Mouse (Mus musculus) heart, postnatal 0 days (tissue): Measurements from ENCODE around the gene 4930539E08Rik.

ENCODE experiments used
- CTCF ChIP-seq: IDR thresholded peaks from 2 replicates; pipeline ENCODE4 v1.5.1; 2016; ENCODE audit warnings: antibody characterized with exemption, control low read depth, low read depth
- EP300 ChIP-seq: IDR thresholded peaks from 2 replicates; pipeline ENCODE4 v1.6.1; 2016; ENCODE audit warnings: antibody characterized with exemption, low read depth

DNA sequence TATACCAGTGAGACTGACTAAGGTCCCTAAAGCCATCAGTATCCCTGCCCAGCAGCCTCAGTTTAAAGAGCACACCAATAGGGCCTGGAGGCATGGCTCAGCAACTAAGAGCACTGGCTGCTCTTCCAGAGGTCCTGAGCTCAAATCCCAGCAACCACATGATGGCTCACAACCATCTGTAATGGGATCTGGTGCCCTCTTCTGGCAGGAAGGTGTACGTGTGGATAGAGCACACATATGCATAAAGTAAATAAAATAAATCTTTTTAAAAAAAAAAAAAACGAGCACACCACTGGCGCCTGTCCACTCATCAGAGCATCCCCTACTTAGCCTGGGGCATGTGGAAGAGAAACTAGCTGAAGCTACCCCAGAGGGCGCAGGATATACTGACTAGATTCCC is 13.6 kb downstream of the 4930539E08Rik start:
- TF ChIP-seq EP300: no peak
- no peak for TF ChIP-seq CTCF
